Mouse (Mus musculus) cerebellum, postnatal 36 days (tissue): ENCODE results near the gene Bend4.

Source experiments
- DNase-seq, 2 experiments: peaks; one replicate each; pipeline ENCODE4 v3.0.0; 2021 to 2022; ENCODE audit warnings: mixed read lengths in 2 of 2

Bend4 gene

GRCm38 (mm10) chr5:67411475-67411874, 16.6 kb downstream of the Bend4 start:
- no peak for DNase-seq

GRCm38 (mm10) chr5:67410426-67410825, 17.7 kb downstream of the Bend4 start:
- DNase-seq: no peak

GRCm38 (mm10) chr5:67408391-67408790, 19.7 kb downstream of the Bend4 start:
- DNase-seq: no peak

- no peak for DNase-seq
Measured at GRCm38 (mm10) chr5:67404919-67405318, 23.2 kb downstream of the Bend4 start.

- no peak for DNase-seq
Measured at GRCm38 (mm10) chr5:67404380-67404779, 23.7 kb downstream of the Bend4 start.

GRCm38 (mm10) chr5:67401612-67402011, 26.5 kb downstream of the Bend4 start:
- DNase-seq: no peak

- DNase-seq: no peak
Measured at GRCm38 (mm10) chr5:67400608-67401480, 27.3 kb downstream of the Bend4 start.

- DNase-seq: no peak
Measured at GRCm38 (mm10) chr5:67399876-67400607, 28.1 kb downstream of the Bend4 start.

- no peak for DNase-seq
Measured at GRCm38 (mm10) chr5:67397186-67397585, 30.9 kb downstream of the Bend4 start.

GRCm38 (mm10) chr5:67395211-67395851, 32.8 kb downstream of the Bend4 start:
- DNase-seq: no peak

GRCm38 (mm10) chr5:67393951-67394350, 34.2 kb downstream of the Bend4 start:
- no peak for DNase-seq

- no peak for DNase-seq
Measured at GRCm38 (mm10) chr5:67382556-67382955, 45.6 kb downstream of the Bend4 start.

- no peak for DNase-seq
Measured at GRCm38 (mm10) chr5:67381690-67382089, 46.4 kb downstream of the Bend4 start.

- DNase-seq: no peak
Measured at GRCm38 (mm10) chr5:67377044-67377621, 51.0 kb downstream of the Bend4 start.

- DNase-seq: no peak
Measured at GRCm38 (mm10) chr5:67362931-67363330, 65.2 kb downstream of the Bend4 start.

- DNase-seq: no peak
Measured at GRCm38 (mm10) chr5:67362316-67362715, 65.8 kb downstream of the Bend4 start.

- DNase-seq: no peak
Measured at GRCm38 (mm10) chr5:67348949-67349348, 79.2 kb downstream of the Bend4 start.

GRCm38 (mm10) chr5:67347060-67347459, 81.0 kb downstream of the Bend4 start:
- DNase-seq: no peak
